ENCODE assay signal across 8 mouse cellular contexts in genomic region chr8:11757568-11758481, GRCm38 (mm10). TPM values are rescaled to one million over a fixed set of nuclear protein-coding genes. Genes with fewer than 3 reads are reported as not detected.
DNase-seq lines count a peak whose midpoint lies in the region; ATAC-seq lines count a peak whose summit lies in the region.

No protein-coding gene starts in this region.

- 1% methylated on average over 56 of the region's 59 CpGs for WGBS in intestine, embryonic 14.5 days

- H3K4me2 ChIP-seq in intestine, embryonic 14.5 days (ENCODE audit: low read length), result peak overlapping the region; percentile 91

- H3K27ac ChIP-seq in intestine, embryonic 14.5 days (ENCODE audit: low read depth), result peak overlapping the region; percentile 91

- H3K4me3 ChIP-seq in intestine, embryonic 14.5 days (ENCODE audit: low read depth, low read length), result peak overlapping the region; percentile 87

- peak; percentile 97 for ATAC-seq in intestine, embryonic 14.5 days (replicated peaks; ENCODE audit: low FRiP score, low TSS enrichment, low read depth)
- peak; percentile 86 for ATAC-seq in megakaryocyte-erythroid progenitor cell, adult 5-6 weeks (replicated peaks; ENCODE audit: low FRiP score, low TSS enrichment, poor library complexity, severe bottlenecking)

- H3K27me3 ChIP-seq in intestine, embryonic 14.5 days (replicated peaks; ENCODE audit: control insufficient read depth, insufficient read depth, low read length), result no peaks in the 10 kb centered on the region

- H3K9ac ChIP-seq in intestine, embryonic 14.5 days (ENCODE audit: low read length), result peak overlapping the region; percentile 91

- peak; percentile 95 for DNase-seq in adrenal gland, adult 2 months
- DNase-seq in embryo, embryonic 11 days, result peak; percentile 92
- peak; percentile 91 for DNase-seq in gastrocnemius, postnatal 25 days
- peak; percentile 99 for DNase-seq in intestine, embryonic 14.5 days (ENCODE audit: low spot score)
- DNase-seq in left cerebral cortex, postnatal 14 days (ENCODE audit: low spot score in 2 of 2), result peak; percentile 80 to 90
- peak; percentile 90 for DNase-seq in right cerebral cortex, postnatal 14 days
- DNase-seq in urinary bladder, postnatal 36 days (ENCODE audit: low spot score in 2 of 2), result peak; percentile 90 to 91

- intact Hi-C loops in left cerebral cortex, postnatal 14 days (cut with DNase I), result loop anchor here (1.0 to 5.0 kb wide), 3 partner anchors 30 to 184 kb away; no protein-coding TSS in a partner anchor

- H3K4me1 ChIP-seq in intestine, embryonic 14.5 days (replicated peaks; ENCODE audit: control insufficient read depth, insufficient read depth, low read length), result peaks cover 15% of the 10 kb centered on the region

- H3K9me3 ChIP-seq in intestine, embryonic 14.5 days (ENCODE audit: control insufficient read depth, low read length), result no peaks in the 10 kb centered on the region

- no peaks in the 10 kb centered on the region for H3K36me3 ChIP-seq in intestine, embryonic 14.5 days (ENCODE audit: control insufficient read depth, insufficient read depth, low read length)

RNA-seq across cellular contexts. Expression of gene Arhgef7, which starts 30.3 kb away (rescaled TPM):
- total RNA-seq in adrenal gland, adult 2 months (2021), result 10 to 100 TPM; 39.3 to 41.8 TPM
- 22.2 and 29.9 TPM in 2 replicates for polyA plus RNA-seq in adrenal gland, adult 2 months (2012; rRNA removed)
- total RNA-seq in gastrocnemius, postnatal 25 days (2021), result 10 to 100 TPM; 56.0 to 61.4 TPM
- 33.9 and 34.4 TPM in 2 replicates for polyA plus RNA-seq in intestine, embryonic 14.5 days (2014; fragmentation: Nextera tagmentation; extraction: Ambion mirVana)
- total RNA-seq in left cerebral cortex, postnatal 14 days (2021), result 100 to 1,000 TPM; 172 to 189 TPM
- 27.2 and 28.2 TPM in 2 replicates for total RNA-seq in megakaryocyte-erythroid progenitor cell, adult 5-6 weeks (2014; fragmentation: Nextera tagmentation)
- 10.7 and 52.1 TPM in 2 replicates for total RNA-seq in megakaryocyte-erythroid progenitor cell, adult 5-6 weeks (2017)

RNA-seq across cellular contexts. Expression of gene 1700016D06Rik, which starts 57.0 kb away (rescaled TPM):
- total RNA-seq in adrenal gland, adult 2 months (2021), result not detected
- not detected in 2 replicates for polyA plus RNA-seq in adrenal gland, adult 2 months (2012; rRNA removed)
- total RNA-seq in gastrocnemius, postnatal 25 days (2021), result not detected
- polyA plus RNA-seq in intestine, embryonic 14.5 days (2014; fragmentation: Nextera tagmentation; extraction: Ambion mirVana), result not detected in 2 replicates
- total RNA-seq in left cerebral cortex, postnatal 14 days (2021), result not detected
- total RNA-seq in megakaryocyte-erythroid progenitor cell, adult 5-6 weeks (2014; fragmentation: Nextera tagmentation), result not detected in 2 replicates
- total RNA-seq in megakaryocyte-erythroid progenitor cell, adult 5-6 weeks (2017), result not detected in 2 replicates

Comparison
In these comparisons a context has a peak if more than half of its experiments do, and no peak if none do; other contexts are left out.
1. Peak in every context shown above with its lines: DNase-seq, ATAC-seq, H3K4me3 ChIP-seq and H3K27ac ChIP-seq.